Mouse (Mus musculus) stomach, postnatal 0 days (tissue): ENCODE measurements around the gene Cmas.

ENCODE experiments used
- CTCF ChIP-seq: IDR thresholded peaks from 2 replicates; pipeline ENCODE4 v1.5.1; 2016; ENCODE audit warnings: antibody characterized with exemption, low read depth, mild to moderate bottlenecking, moderate library complexity
- EP300 ChIP-seq: optimal IDR thresholded peaks from 2 replicates; pipeline ENCODE3; 2016; ENCODE audit warnings: antibody characterized with exemption

- no peak for TF ChIP-seq CTCF
- TF ChIP-seq EP300: no peak
These were observed 14.7 kb upstream of the Cmas start for GRCm38 (mm10) chr6:142741763-142742162.
